Mouse (Mus musculus): ENCODE data around the gene Sh3gl3. TPM values are rescaled to one million over a fixed set of nuclear protein-coding genes. Genes with fewer than 3 reads are reported as not detected.

Gene Sh3gl3
- polyA plus RNA-seq, 1 experiment = not detected

- Histone ChIP-seq H3K4me3 (ENCODE audit: insufficient read depth, low read length) (no peak overlapping the region), H3K4me1 (ENCODE audit: control insufficient read depth, insufficient read depth, low read length) (no peaks in the 10 kb centered on the region), H3K27ac (ENCODE audit: insufficient read depth, low read depth, low read length) (no peak overlapping the region)
- TF ChIP-seq POLR2A (IDR thresholded peaks at IDR 0.05; ENCODE audit: borderline replicate concordance, low read depth, low read length) (no peak), CTCF (IDR thresholded peaks at IDR 0.05; ENCODE audit: low read depth, low read length) (no peak)
These were observed 153.6 kb downstream of the Sh3gl3 start for GRCm38 (mm10) chr7:82327201-82327600.

GRCm38 (mm10) chr7:82327881-82328280, 154.2 kb downstream of the Sh3gl3 start:
- H3K4me1 ChIP-seq (ENCODE audit: control insufficient read depth, insufficient read depth, low read length) = no peaks in the 10 kb centered on the region
- no peak overlapping the region for H3K27ac ChIP-seq (ENCODE audit: insufficient read depth, low read depth, low read length)
- no peak overlapping the region for H3K4me3 ChIP-seq (ENCODE audit: insufficient read depth, low read length)
- TF ChIP-seq POLR2A (IDR thresholded peaks at IDR 0.05; ENCODE audit: borderline replicate concordance, low read depth, low read length) = no peak

GRCm38 (mm10) chr7:82329831-82330230, 156.2 kb downstream of the Sh3gl3 start:
- no peak overlapping the region for H3K27ac ChIP-seq (ENCODE audit: insufficient read depth, low read depth, low read length)
- TF ChIP-seq CTCF (IDR thresholded peaks at IDR 0.05; ENCODE audit: low read depth, low read length) = no peak
- no peak for TF ChIP-seq POLR2A (IDR thresholded peaks at IDR 0.05; ENCODE audit: borderline replicate concordance, low read depth, low read length)
- H3K4me3 ChIP-seq (ENCODE audit: insufficient read depth, low read length) = no peak overlapping the region
- no peaks in the 10 kb centered on the region for H3K4me1 ChIP-seq (ENCODE audit: control insufficient read depth, insufficient read depth, low read length)

GRCm38 (mm10) chr7:82330860-82331259, 157.2 kb downstream of the Sh3gl3 start:
- H3K27ac ChIP-seq (ENCODE audit: insufficient read depth, low read depth, low read length) = no peak overlapping the region
- TF ChIP-seq CTCF (IDR thresholded peaks at IDR 0.05; ENCODE audit: low read depth, low read length) (no peak), POLR2A (IDR thresholded peaks at IDR 0.05; ENCODE audit: borderline replicate concordance, low read depth, low read length) (no peak)
- H3K4me3 ChIP-seq (ENCODE audit: insufficient read depth, low read length) = no peak overlapping the region
- no peaks in the 10 kb centered on the region for H3K4me1 ChIP-seq (ENCODE audit: control insufficient read depth, insufficient read depth, low read length)

- no peak for TF ChIP-seq POLR2A (IDR thresholded peaks at IDR 0.05; ENCODE audit: borderline replicate concordance, low read depth, low read length)
- Histone ChIP-seq H3K4me1 (ENCODE audit: control insufficient read depth, insufficient read depth, low read length) (no peaks in the 10 kb centered on the region), H3K27ac (ENCODE audit: insufficient read depth, low read depth, low read length) (no peak overlapping the region), H3K4me3 (ENCODE audit: insufficient read depth, low read length) (no peak overlapping the region)
These were observed 160.4 kb downstream of the Sh3gl3 start for GRCm38 (mm10) chr7:82334000-82334399.

- H3K4me3 ChIP-seq (ENCODE audit: insufficient read depth, low read length) = no peak within 1 kb of the TSS
- no peak within 1 kb of the TSS for H3K27ac ChIP-seq (ENCODE audit: insufficient read depth, low read depth, low read length)
- TF ChIP-seq POLR2A (IDR thresholded peaks at IDR 0.05; ENCODE audit: borderline replicate concordance, low read depth, low read length) = no peak
- no peak for TF ChIP-seq CTCF (IDR thresholded peaks at IDR 0.05; ENCODE audit: low read depth, low read length)
- H3K4me1 ChIP-seq (ENCODE audit: control insufficient read depth, insufficient read depth, low read length) = no peaks in the 10 kb centered on the region
These were observed 161.8 kb downstream of the Sh3gl3 start, which contains the start of gene Adamtsl3 for GRCm38 (mm10) chr7:82335211-82336121. TSS of gene Adamtsl3 (plus strand) at chr7:82335694.

- H3K4me1 ChIP-seq (ENCODE audit: control insufficient read depth, insufficient read depth, low read length) = no peaks in the 10 kb centered on the region
- no peak overlapping the region for H3K4me3 ChIP-seq (ENCODE audit: insufficient read depth, low read length)
- no peak overlapping the region for H3K27ac ChIP-seq (ENCODE audit: insufficient read depth, low read depth, low read length)
- no peak for TF ChIP-seq POLR2A (IDR thresholded peaks at IDR 0.05; ENCODE audit: borderline replicate concordance, low read depth, low read length)
- no peak for TF ChIP-seq CTCF (IDR thresholded peaks at IDR 0.05; ENCODE audit: low read depth, low read length)
These were observed 162.5 kb downstream of the Sh3gl3 start for GRCm38 (mm10) chr7:82336132-82336531.

GRCm38 (mm10) chr7:82338121-82338520, 164.5 kb downstream of the Sh3gl3 start:
- no peak for TF ChIP-seq POLR2A (IDR thresholded peaks at IDR 0.05; ENCODE audit: borderline replicate concordance, low read depth, low read length)
- no peak for TF ChIP-seq CTCF (IDR thresholded peaks at IDR 0.05; ENCODE audit: low read depth, low read length)
- Histone ChIP-seq H3K27ac (ENCODE audit: insufficient read depth, low read depth, low read length) (no peak overlapping the region), H3K4me1 (ENCODE audit: control insufficient read depth, insufficient read depth, low read length) (no peaks in the 10 kb centered on the region), H3K4me3 (ENCODE audit: insufficient read depth, low read length) (no peak overlapping the region)

GRCm38 (mm10) chr7:82338532-82338931, 164.9 kb downstream of the Sh3gl3 start:
- H3K27ac ChIP-seq (ENCODE audit: insufficient read depth, low read depth, low read length) = no peak overlapping the region

GRCm38 (mm10) chr7:82339214-82339613, 165.6 kb downstream of the Sh3gl3 start:
- H3K27ac ChIP-seq (ENCODE audit: insufficient read depth, low read depth, low read length) = no peak overlapping the region
- no peak overlapping the region for H3K4me3 ChIP-seq (ENCODE audit: insufficient read depth, low read length)
- no peak for TF ChIP-seq POLR2A (IDR thresholded peaks at IDR 0.05; ENCODE audit: borderline replicate concordance, low read depth, low read length)
- TF ChIP-seq CTCF (IDR thresholded peaks at IDR 0.05; ENCODE audit: low read depth, low read length) = no peak
- H3K4me1 ChIP-seq (ENCODE audit: control insufficient read depth, insufficient read depth, low read length) = no peaks in the 10 kb centered on the region

More at GRCm38 (mm10) chr7:82338532-82338931, 164.9 kb downstream of the Sh3gl3 start:
- H3K4me1 ChIP-seq (ENCODE audit: control insufficient read depth, insufficient read depth, low read length) = no peaks in the 10 kb centered on the region
- H3K4me3 ChIP-seq (ENCODE audit: insufficient read depth, low read length) = no peak overlapping the region
- TF ChIP-seq CTCF (IDR thresholded peaks at IDR 0.05; ENCODE audit: low read depth, low read length) (no peak), POLR2A (IDR thresholded peaks at IDR 0.05; ENCODE audit: borderline replicate concordance, low read depth, low read length) (no peak)
